Mouse (Mus musculus) liver, embryonic 15.5 days (tissue): Measurements from ENCODE around the gene Synm. TPM values are rescaled to one million over a fixed set of nuclear protein-coding genes. Genes with fewer than 3 reads are reported as not detected.

Experiments used
- ATAC-seq: fragments of 200-750 bp; cut with Nextera tagmentation; 2 replicates; pipeline ENCODE4 v1.8.0; 2017; ENCODE audit warnings: moderate number of reproducible peaks, mild to moderate bottlenecking, moderate library complexity; ENCODE audit not compliant: insufficient read depth
- H3K27ac ChIP-seq: fragments of 300-500 bp; sonication (generic); replicated peaks from 2 replicates; pipeline ENCODE4 v1.5.1; 2015; ENCODE audit warnings: mild to moderate bottlenecking, inconsistent platforms
- H3K27me3 ChIP-seq: fragments of 300-500 bp; sonication (generic); 2 replicates; pipeline ENCODE4 v1.6.1; 2015; ENCODE audit warnings: mild to moderate bottlenecking, inconsistent platforms
- H3K36me3 ChIP-seq: fragments of 300-500 bp; sonication (generic); replicated peaks from 2 replicates; pipeline ENCODE4 v1.6.1; 2015; ENCODE audit warnings: moderate library complexity, mild to moderate bottlenecking, inconsistent platforms
- H3K4me1 ChIP-seq: fragments of 300-500 bp; sonication (generic); replicated peaks from 2 replicates; pipeline ENCODE4 v1.6.1; 2015; ENCODE audit warnings: inconsistent platforms
- H3K4me2 ChIP-seq: fragments of 300-500 bp; sonication (generic); 2 replicates; pipeline ENCODE4 v1.6.1; 2015; ENCODE audit warnings: moderate library complexity, mild to moderate bottlenecking, inconsistent platforms
- H3K4me3 ChIP-seq: fragments of 300-500 bp; sonication (generic); replicated peaks from 2 replicates; pipeline ENCODE4 v1.5.1; 2015; ENCODE audit warnings: mild to moderate bottlenecking, inconsistent platforms
- H3K9ac ChIP-seq: fragments of 300-500 bp; sonication (generic); 2 replicates; pipeline ENCODE4 v1.6.1; 2015; ENCODE audit warnings: moderate library complexity, mild to moderate bottlenecking, inconsistent platforms
- H3K9me3 ChIP-seq: fragments of 300-500 bp; sonication (generic); replicated peaks from 2 replicates; pipeline ENCODE4 v1.6.1; 2016; ENCODE audit warnings: inconsistent platforms
- WGBS: fragments of 180-500 bp; shearing (Covaris S2); methylation state at CpG from one replicate; pipeline ENCODE4 v1.1.7; 2015; ENCODE audit warnings: mixed read lengths; ENCODE audit not compliant: insufficient replicate concordance; 5-methylcytosine and 5-hydroxymethylcytosine counted together
- polyA plus RNA-seq: library from polyadenylated mRNA; unstranded; fragments of >200 nt; fragmentation: Nextera tagmentation; extraction: Ambion mirVana; gene quantifications from 2 replicates; pipeline ENCODE4 v1.2.1, GENCODE M21; 2015

Gene Synm
- polyA plus RNA-seq, 1 experiment from 2014 or later = 0.13 TPM

GRCm38 (mm10) chr7:67776636-67777305 lies 17.2 kb upstream of the Synm start:
- Histone ChIP-seq H3K4me1 (no peaks in the 10 kb centered on the region), H3K9ac (no peak overlapping the region), H3K4me3 (no peak overlapping the region), H3K36me3 (no peaks in the 10 kb centered on the region), H3K9me3 (no peaks in the 10 kb centered on the region), H3K4me2 (no peak overlapping the region), H3K27ac (no peak overlapping the region), H3K27me3 (peaks cover 6% of the 10 kb centered on the region; the same call in 1 of the 2 replicates)
- no peak for ATAC-seq
- 57% methylated on average over 12 of the region's 12 CpGs for WGBS

- WGBS = 27% methylated on average over 3 of the region's 3 CpGs
- Histone ChIP-seq H3K27me3 (peaks cover 6% of the 10 kb centered on the region; the same call in 1 of the 2 replicates), H3K4me3 (no peak overlapping the region), H3K27ac (no peak overlapping the region), H3K4me1 (no peaks in the 10 kb centered on the region), H3K9ac (no peak overlapping the region), H3K4me2 (no peak overlapping the region), H3K36me3 (no peaks in the 10 kb centered on the region), H3K9me3 (no peaks in the 10 kb centered on the region)
- ATAC-seq = no peak
These were observed 16.1 kb upstream of the Synm start for GRCm38 (mm10) chr7:67775623-67776022.

GRCm38 (mm10) chr7:67772231-67772630 lies 12.7 kb upstream of the Synm start:
- ATAC-seq = no peak
- H3K4me3 ChIP-seq = no peak overlapping the region
- H3K4me2 ChIP-seq = no peak overlapping the region
- WGBS = 69% methylated on average over 9 of the region's 9 CpGs
- no peaks in the 10 kb centered on the region for H3K36me3 ChIP-seq
- no peaks in the 10 kb centered on the region for H3K9me3 ChIP-seq
- no peaks in the 10 kb centered on the region for H3K4me1 ChIP-seq
- no peak overlapping the region for H3K9ac ChIP-seq
- no peak overlapping the region for H3K27ac ChIP-seq
- peaks cover 3% of the 10 kb centered on the region; the same call in 1 of the 2 replicates for H3K27me3 ChIP-seq

- Histone ChIP-seq H3K4me3 (no peak overlapping the region), H3K27ac (no peak overlapping the region), H3K27me3 (no peaks in the 10 kb centered on the region), H3K4me2 (no peak overlapping the region), H3K36me3 (no peaks in the 10 kb centered on the region), H3K4me1 (no peaks in the 10 kb centered on the region), H3K9ac (no peak overlapping the region), H3K9me3 (no peaks in the 10 kb centered on the region)
- ATAC-seq = no peak
- 76% methylated on average over 5 of the region's 5 CpGs for WGBS
These were observed 9.9 kb upstream of the Synm start for GRCm38 (mm10) chr7:67769487-67769886.

- Histone ChIP-seq H3K27ac (no peak overlapping the region), H3K36me3 (no peaks in the 10 kb centered on the region), H3K4me2 (no peak overlapping the region), H3K4me3 (no peak overlapping the region), H3K9me3 (no peaks in the 10 kb centered on the region), H3K27me3 (0 out of 2 replicates have a peak, but pooled peaks cover 6% of the 10 kb centered on the region), H3K9ac (no peak overlapping the region), H3K4me1 (no peaks in the 10 kb centered on the region)
- WGBS = 61% methylated on average over 3 of the region's 3 CpGs
- no peak for ATAC-seq
These were observed 8.6 kb upstream of the Synm start for GRCm38 (mm10) chr7:67768125-67768524.

- Histone ChIP-seq H3K36me3 (no peaks in the 10 kb centered on the region), H3K4me3 (no peak overlapping the region), H3K9ac (no peak overlapping the region), H3K27me3 (peaks cover 40% of the 10 kb centered on the region), H3K4me2 (no peak overlapping the region), H3K4me1 (peaks cover 13% of the 10 kb centered on the region), H3K27ac (no peak overlapping the region), H3K9me3 (no peaks in the 10 kb centered on the region)
- no peak for ATAC-seq
- WGBS = 45% methylated on average over 3 of the region's 3 CpGs
These were observed 4.1 kb upstream of the Synm start for GRCm38 (mm10) chr7:67763625-67764024.

- no peaks in the 10 kb centered on the region for H3K9me3 ChIP-seq
- WGBS = under 1% methylated on average over 92 of the region's 92 CpGs
- H3K4me3 ChIP-seq = peak overlapping the region; percentile 50
- no peaks in the 10 kb centered on the region for H3K36me3 ChIP-seq
- no peak overlapping the region for H3K27ac ChIP-seq
- peaks cover 15% of the 10 kb centered on the region for H3K4me1 ChIP-seq
- peaks cover 70% of the 10 kb centered on the region for H3K27me3 ChIP-seq
- H3K9ac ChIP-seq = no peak overlapping the region
- H3K4me2 ChIP-seq = peak overlapping the region; percentile 77
- peak; percentile 49; the same call in 1 of the 2 replicates for ATAC-seq
These were observed 499 bp downstream of the Synm start for GRCm38 (mm10) chr7:67758858-67759628.

GRCm38 (mm10) chr7:67758506-67758857 lies 1.1 kb downstream of the Synm start:
- 2% methylated on average over 19 of the region's 19 CpGs for WGBS
- H3K9me3 ChIP-seq = no peaks in the 10 kb centered on the region
- H3K36me3 ChIP-seq = no peaks in the 10 kb centered on the region
- peak overlapping the region; percentile 50 for H3K4me3 ChIP-seq
- peaks cover 65% of the 10 kb centered on the region for H3K27me3 ChIP-seq
- H3K4me2 ChIP-seq = peak overlapping the region; percentile 77
- no peak for ATAC-seq
- H3K4me1 ChIP-seq = peaks cover 15% of the 10 kb centered on the region
- H3K27ac ChIP-seq = no peak overlapping the region
- H3K9ac ChIP-seq = no peak overlapping the region

- Histone ChIP-seq H3K4me2 (no peak overlapping the region), H3K36me3 (no peaks in the 10 kb centered on the region), H3K9ac (no peak overlapping the region), H3K27ac (no peak overlapping the region), H3K9me3 (no peaks in the 10 kb centered on the region), H3K4me3 (no peak overlapping the region), H3K27me3 (peaks cover 61% of the 10 kb centered on the region), H3K4me1 (peaks cover 15% of the 10 kb centered on the region)
- 63% methylated on average over 5 of the region's 5 CpGs for WGBS
- no peak for ATAC-seq
These were observed 2.9 kb downstream of the Synm start for GRCm38 (mm10) chr7:67756636-67757035.

- ATAC-seq = no peak
- H3K4me2 ChIP-seq = no peak overlapping the region
- H3K9me3 ChIP-seq = no peaks in the 10 kb centered on the region
- peaks cover 15% of the 10 kb centered on the region for H3K4me1 ChIP-seq
- 66% methylated on average over 7 of the region's 7 CpGs for WGBS
- H3K4me3 ChIP-seq = no peak overlapping the region
- H3K27me3 ChIP-seq = peaks cover 49% of the 10 kb centered on the region
- no peaks in the 10 kb centered on the region for H3K36me3 ChIP-seq
- H3K9ac ChIP-seq = no peak overlapping the region
- no peak overlapping the region for H3K27ac ChIP-seq
These were observed 4.2 kb downstream of the Synm start for GRCm38 (mm10) chr7:67755366-67755765.

GRCm38 (mm10) chr7:67754606-67755005 lies 4.9 kb downstream of the Synm start:
- 62% methylated on average over 11 of the region's 11 CpGs for WGBS
- Histone ChIP-seq H3K4me2 (no peak overlapping the region), H3K27ac (no peak overlapping the region), H3K9ac (no peak overlapping the region), H3K4me3 (no peak overlapping the region), H3K36me3 (no peaks in the 10 kb centered on the region), H3K4me1 (peaks cover 12% of the 10 kb centered on the region), H3K9me3 (no peaks in the 10 kb centered on the region), H3K27me3 (peaks cover 44% of the 10 kb centered on the region)
- ATAC-seq = no peak
